Mouse (Mus musculus) layer of hippocampus, adult 2 months (tissue): ENCODE results near the gene Hdgfl2. TPM values are rescaled to one million over a fixed set of nuclear protein-coding genes. Genes with fewer than 3 reads are reported as not detected.

Experiments used
- DNase-seq, 2 experiments: peaks; one replicate each; pipeline ENCODE4 v3.0.0; 2022; ENCODE audit warnings: low spot score in 2 of 2
- H3K27ac ChIP-seq: fragments of 200-600 bp; 2 replicates; pipeline ENCODE4 v1.8.1; 2022
- H3K4me3 ChIP-seq: fragments of 200-600 bp; 2 replicates; pipeline ENCODE4 v1.8.1; 2022; ENCODE audit warnings: mild to moderate bottlenecking
- CTCF ChIP-seq: fragments of 200-600 bp; conservative IDR thresholded peaks from 2 replicates; pipeline ENCODE4 v1.8.1; 2022; ENCODE audit warnings: antibody characterized with exemption, mild to moderate bottlenecking, moderate library complexity
- total RNA-seq, 2 experiments: library from RNA; stranded (reverse); gene quantifications; 2 replicates each; pipeline ENCODE4 v1.2.3; 2021

Hdgfl2 gene
- total RNA-seq, 2 experiments from 2014 or later = 122 to 135 TPM

DNA sequence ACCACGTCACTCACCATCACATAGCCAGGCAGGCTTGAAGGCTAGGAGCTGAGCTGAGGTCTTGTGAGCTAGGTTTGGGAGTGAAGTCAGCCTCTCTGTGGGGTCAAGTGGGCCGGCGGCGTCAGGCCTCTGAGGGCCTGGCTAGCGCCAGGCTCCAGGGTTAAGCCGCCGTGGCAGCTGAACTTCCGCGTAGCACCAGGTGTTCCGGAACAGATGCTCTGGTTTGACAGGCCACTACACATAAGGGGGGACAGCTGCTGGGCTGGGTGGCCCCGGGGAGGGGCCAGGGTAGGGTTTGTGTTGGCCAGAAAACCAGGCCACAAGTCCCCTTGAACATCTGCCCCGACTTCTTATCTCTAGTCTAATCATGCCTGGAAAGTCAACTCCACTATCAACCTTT lies 68.0 kb downstream of the Hdgfl2 start:
- H3K4me3 ChIP-seq = no peak overlapping the region
- H3K27ac ChIP-seq = no peak overlapping the region
- no peak for TF ChIP-seq CTCF
- DNase-seq = no peak

GRCm38 (mm10) chr17:56148280-56148679 lies 68.8 kb downstream of the Hdgfl2 start:
- no peak overlapping the region for H3K4me3 ChIP-seq
- no peak for TF ChIP-seq CTCF
- DNase-seq = no peak
- no peak overlapping the region for H3K27ac ChIP-seq

DNA sequence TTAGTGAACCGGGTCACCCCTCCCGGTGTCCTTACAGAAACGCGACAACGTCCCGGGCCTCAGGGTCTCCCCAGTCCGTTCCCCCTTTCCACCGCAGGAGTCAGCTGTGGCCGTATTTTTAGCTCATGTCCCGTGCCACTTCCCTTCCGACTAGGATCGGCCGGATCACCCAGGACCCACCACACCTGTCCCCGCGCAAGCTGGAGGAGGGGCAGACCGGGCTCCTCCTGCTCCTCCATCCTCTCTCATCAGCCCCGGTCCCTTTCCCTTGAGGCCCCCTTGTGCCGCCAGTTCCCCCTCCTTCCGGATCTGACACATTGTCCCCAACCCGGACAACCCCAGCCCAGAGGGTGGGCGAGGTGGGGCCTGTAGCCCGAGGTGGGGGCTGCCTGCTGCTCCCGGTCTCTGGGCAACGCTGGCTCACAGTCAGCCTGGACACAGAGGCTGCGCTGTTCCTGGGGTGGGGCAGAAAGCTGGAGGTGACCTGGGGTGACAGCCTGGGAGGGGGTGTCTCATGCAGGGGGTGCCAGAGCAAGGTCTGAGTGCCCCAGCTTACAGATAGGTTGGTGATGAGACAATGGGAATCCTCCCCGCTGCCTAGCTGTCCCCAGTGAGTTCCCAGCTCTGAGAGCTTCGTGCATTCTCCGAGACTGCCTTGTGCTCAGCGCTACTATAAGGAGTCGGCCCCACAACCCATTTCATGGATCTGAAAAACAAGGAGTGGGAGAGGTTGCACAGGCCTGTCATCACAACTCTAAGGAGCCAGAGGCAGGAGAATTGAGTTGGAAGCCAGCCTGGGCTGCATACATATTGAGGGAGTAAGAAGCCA lies 69.6 kb downstream of the Hdgfl2 start:
- H3K4me3 ChIP-seq = peak overlapping the region; percentile 45
- H3K27ac ChIP-seq = no peak overlapping the region; the same call in 1 of the 2 replicates
- DNase-seq = no peak
- TF ChIP-seq CTCF = no peak

GRCm38 (mm10) chr17:56149897-56150296 lies 70.5 kb downstream of the Hdgfl2 start:
- Histone ChIP-seq H3K27ac (no peak overlapping the region), H3K4me3 (no peak overlapping the region)
- TF ChIP-seq CTCF = no peak
- no peak for DNase-seq

Other genes starting within 250 kb of the Hdgfl2 start
- gene Zfp119a, start 200.7 kb upstream of the Hdgfl2 start, total RNA-seq = 1 to 10 TPM; 5.0 to 7.4 TPM
- gene Zfp959, start 187.5 kb upstream of the Hdgfl2 start, total RNA-seq = 1 to 10 TPM; 6.2 to 6.9 TPM
- 1 to 10 TPM; 3.5 to 4.0 TPM for gene Zfp119b, start 130.1 kb upstream of the Hdgfl2 start, total RNA-seq
- gene Ebi3, start 127.0 kb upstream of the Hdgfl2 start, total RNA-seq = 1 to 10 TPM; 1.0 to 1.6 TPM
- 10 to 100 TPM; 18.1 to 19.0 TPM for gene Yju2, start 120.5 kb upstream of the Hdgfl2 start, total RNA-seq
- gene Shd, start 109.2 kb upstream of the Hdgfl2 start, total RNA-seq = 10 to 100 TPM; 23.7 to 28.4 TPM
- 10 to 100 TPM; 67.2 to 69.0 TPM for gene Fsd1, start 93.1 kb upstream of the Hdgfl2 start, total RNA-seq
- 1 to 10 TPM; 2.2 to 2.8 TPM for gene Stap2, start 74.0 kb upstream of the Hdgfl2 start, total RNA-seq
- gene Mpnd, start 73.9 kb upstream of the Hdgfl2 start, total RNA-seq = 100 to 1,000 TPM; 101 to 103 TPM
- gene Sh3gl1, start 43.0 kb upstream of the Hdgfl2 start, total RNA-seq = 10 to 100 TPM; 63.0 to 69.7 TPM
- gene Chaf1a, start 39.2 kb upstream of the Hdgfl2 start, total RNA-seq = 1 to 10 TPM; 2.7 to 3.3 TPM
- 10 to 100 TPM; 82.9 to 89.3 TPM for gene Ubxn6, start 4.6 kb upstream of the Hdgfl2 start, total RNA-seq
- gene Plin4, start 30.2 kb downstream of the Hdgfl2 start, total RNA-seq = 10 to 100 TPM in 1 of 2 experiments, 1 to 10 TPM in 1; 7.5 to 10.1 TPM
- under 1 TPM; 0.54 to 0.76 TPM for gene Plin5, start 38.0 kb downstream of the Hdgfl2 start, total RNA-seq
- gene Lrg1, start 42.4 kb downstream of the Hdgfl2 start, total RNA-seq = 1 to 10 TPM in 1 of 2 experiments, under 1 TPM in 1; 0.77 to 1.6 TPM
- gene Sema6b, start 60.7 kb downstream of the Hdgfl2 start, total RNA-seq = 100 to 1,000 TPM; 125 to 133 TPM
- gene Tnfaip8l1, start 82.8 kb downstream of the Hdgfl2 start, total RNA-seq = 1 to 10 TPM; 5.4 to 7.0 TPM
- gene Mydgf, start 104.3 kb downstream of the Hdgfl2 start, total RNA-seq = 10 to 100 TPM; 40.6 to 41.1 TPM
- gene Dpp9, start 139.3 kb downstream of the Hdgfl2 start, total RNA-seq = 10 to 100 TPM; 65.3 to 66.1 TPM
- gene Fem1a, start 177.2 kb downstream of the Hdgfl2 start, total RNA-seq = 10 to 100 TPM; 36.4 to 37.1 TPM
- gene Ticam1, start 197.2 kb downstream of the Hdgfl2 start, total RNA-seq = 1 to 10 TPM; 6.1 to 7.1 TPM
- gene Plin3, start 213.2 kb downstream of the Hdgfl2 start, total RNA-seq = 10 to 100 TPM; 16.8 to 17.2 TPM
- gene Arrdc5, start 220.7 kb downstream of the Hdgfl2 start, total RNA-seq = not detected
- 1 to 10 TPM; 1.7 to 2.1 TPM for gene Uhrf1, start 223.7 kb downstream of the Hdgfl2 start, total RNA-seq
- 10 to 100 TPM; 87.8 to 96.3 TPM for gene Kdm4b, start 246.4 kb downstream of the Hdgfl2 start, total RNA-seq